17 mouse cellular contexts compared by ENCODE assay signal in the genomic region with DNA sequence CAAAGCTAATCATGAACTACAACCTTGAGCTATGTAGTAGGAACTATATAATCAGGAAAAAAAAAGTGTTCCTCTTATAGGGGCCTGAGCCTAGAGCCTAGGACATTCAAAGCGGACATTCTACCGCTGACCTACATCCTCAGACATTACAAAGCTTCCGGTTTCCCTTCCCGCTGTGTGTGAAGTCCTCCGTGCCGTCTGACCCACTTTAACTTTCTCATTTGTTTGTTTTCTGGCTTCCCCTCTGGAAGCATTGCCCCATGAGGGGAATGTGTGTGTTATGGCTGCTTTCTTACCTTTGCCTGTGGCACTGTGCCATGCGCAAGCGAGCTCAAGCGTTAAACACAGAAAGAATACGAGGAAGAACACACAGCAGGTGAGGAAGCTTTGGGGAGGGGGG. TPM values are rescaled to one million over a fixed set of nuclear protein-coding genes. Genes with fewer than 3 reads are reported as not detected.
DNase-seq lines count a peak whose midpoint lies in the region; ATAC-seq and TF ChIP-seq lines count a peak whose summit lies in the region.
"Had no signal": no experiment of that assay in that cellular context is flagged by ENCODE, and none has a peak within 500 bp of the region (broad histone marks: within the 10 kb centered on the region; RNA-seq: fewer than 3 reads in every experiment).

No protein-coding gene starts in this region.

- no peak overlapping the region for H3K4me2 ChIP-seq in lung, embryonic 16.5 days (ENCODE audit: low read depth, low read length)
- H3K4me2 ChIP-seq: forebrain, embryonic 13.5 days had no signal

- no peak for TF ChIP-seq CTCF in lung, adult 2 months (IDR thresholded peaks at IDR 0.05; ENCODE audit: insufficient read depth, low read length)
- TF ChIP-seq CTCF in thymus, adult 2 months (IDR thresholded peaks at IDR 0.05; ENCODE audit: borderline replicate concordance, control insufficient read depth, extremely low read depth, insufficient read depth, low read length, poor library complexity) = no peak
- no peak for TF ChIP-seq CTCF in small intestine, adult 2 months (IDR thresholded peaks at IDR 0.05; ENCODE audit: extremely low read depth, insufficient read length, insufficient replicate concordance, low read depth, low read length)

- no peak for DNase-seq in lung, adult 2 months
- DNase-seq in lung, postnatal 10 days = no peak
- no peak for DNase-seq in thymus, adult 2 months
- DNase-seq in thymus, postnatal 0 days (ENCODE audit: low spot score) = no peak
- DNase-seq in adipocyte (ENCODE audit: low spot score) = no peak
- no peak for DNase-seq in embryonic facial prominence, embryonic 10.5 days (ENCODE audit: low spot score)
- DNase-seq: adrenal gland, postnatal 10 days; cerebellum, adult 11-12 months; cerebellum, postnatal 36 days; gastrocnemius, postnatal 25 days; kidney, adult 11 months; kidney, postnatal 10 days had no signal

- peak overlapping the region; percentile 64; the same call in 1 of the 2 replicates for H3K27ac ChIP-seq in thymus, adult 2 months (ENCODE audit: control insufficient read depth, insufficient read depth, low read length)
- H3K27ac ChIP-seq in lung, embryonic 16.5 days (ENCODE audit: low read length) = no peak overlapping the region
- no peak overlapping the region for H3K27ac ChIP-seq in small intestine, adult 2 months (ENCODE audit: insufficient read depth, low read depth, low read length)
- no peak overlapping the region; the same call in 1 of the 2 replicates for H3K27ac ChIP-seq in embryonic facial prominence, embryonic 10.5 days (replicated peaks)
- H3K27ac ChIP-seq: forebrain, embryonic 13.5 days; left cerebral cortex, adult 2 months had no signal

- WGBS in lung, adult 2 months = 28% methylated on average over 10 of the region's 10 CpGs
- 52% methylated on average over 10 of the region's 10 CpGs for WGBS in thymus, adult 2 months
- 42% methylated on average over 10 of the region's 10 CpGs for WGBS in lung, embryonic 16.5 days
- 67% methylated on average over 10 of the region's 10 CpGs for whole genome bisulfite sequencing in small intestine, adult 2 months
- WGBS in embryonic facial prominence, embryonic 10.5 days = 78% methylated on average over 10 of the region's 10 CpGs

- no peaks in the 10 kb centered on the region for H3K36me3 ChIP-seq in thymus, adult 2 months (ENCODE audit: control insufficient read depth, insufficient read depth, low read length)
- no peaks in the 10 kb centered on the region for H3K36me3 ChIP-seq in lung, embryonic 16.5 days (ENCODE audit: control insufficient read depth, insufficient read depth, low read length)
- no peaks in the 10 kb centered on the region for H3K36me3 ChIP-seq in small intestine, adult 2 months (ENCODE audit: control insufficient read depth, insufficient read depth, low read length)
- H3K36me3 ChIP-seq in embryonic facial prominence, embryonic 10.5 days (replicated peaks) = no peaks in the 10 kb centered on the region
- H3K36me3 ChIP-seq: limb, embryonic 10.5 days had no signal

- peak overlapping the region; percentile 29 for H3K4me3 ChIP-seq in lung, adult 2 months (replicated peaks; ENCODE audit: extremely low read depth, low read depth, low read length)
- H3K4me3 ChIP-seq in thymus, adult 2 months (ENCODE audit: control insufficient read depth, insufficient read depth, low read length) = peak overlapping the region; percentile 14; the same call in 1 of the 2 replicates
- no peak overlapping the region for H3K4me3 ChIP-seq in lung, embryonic 16.5 days (ENCODE audit: low read length)
- H3K4me3 ChIP-seq in small intestine, adult 2 months (ENCODE audit: low read depth, low read length) = peak overlapping the region; percentile 33; the same call in 1 of the 2 replicates
- no peak overlapping the region for H3K4me3 ChIP-seq in embryonic facial prominence, embryonic 10.5 days
- H3K4me3 ChIP-seq: forebrain, embryonic 13.5 days; left cerebral cortex, adult 2 months; limb, embryonic 10.5 days had no signal

- no peak for TF ChIP-seq POLR2A in lung, adult 2 months (IDR thresholded peaks at IDR 0.05; ENCODE audit: borderline replicate concordance, extremely low read depth, low read depth, low read length)
- TF ChIP-seq POLR2A in thymus, adult 2 months (IDR thresholded peaks at IDR 0.05; ENCODE audit: control insufficient read depth, extremely low read depth, insufficient read depth, low read length, poor library complexity) = no peak
- TF ChIP-seq POLR2A in small intestine, adult 2 months (IDR thresholded peaks at IDR 0.05; ENCODE audit: low read depth, low read length) = no peak

- peaks cover 2% of the 10 kb centered on the region; the same call in 1 of the 2 replicates for H3K4me1 ChIP-seq in lung, adult 2 months (ENCODE audit: control insufficient read depth, insufficient read depth, low read length)
- H3K4me1 ChIP-seq in thymus, adult 2 months (replicated peaks; ENCODE audit: control insufficient read depth, insufficient read depth, low read length) = peaks cover 30% of the 10 kb centered on the region
- peaks cover 4% of the 10 kb centered on the region; the same call in 1 of the 2 replicates for H3K4me1 ChIP-seq in lung, embryonic 16.5 days (replicated peaks; ENCODE audit: control insufficient read depth, insufficient read depth, low read length)
- no peaks in the 10 kb centered on the region for H3K4me1 ChIP-seq in small intestine, adult 2 months (ENCODE audit: control insufficient read depth, insufficient read depth, insufficient read length, low read length)
- H3K4me1 ChIP-seq in embryonic facial prominence, embryonic 10.5 days = peaks cover 30% of the 10 kb centered on the region

- peak; percentile 60 for ATAC-seq in lung, embryonic 16.5 days (ENCODE audit: low read depth)
- ATAC-seq: forebrain, embryonic 13.5 days had no signal

- H3K27me3 ChIP-seq in thymus, adult 2 months (ENCODE audit: control insufficient read depth, insufficient read depth, low read length) = no peaks in the 10 kb centered on the region
- no peaks in the 10 kb centered on the region for H3K27me3 ChIP-seq in lung, embryonic 16.5 days (ENCODE audit: control insufficient read depth, insufficient read depth, low read depth, low read length)
- no peaks in the 10 kb centered on the region for H3K27me3 ChIP-seq in small intestine, adult 2 months (ENCODE audit: control insufficient read depth, insufficient read depth, low read length)
- peaks cover 18% of the 10 kb centered on the region; the same call in 1 of the 2 replicates for H3K27me3 ChIP-seq in embryonic facial prominence, embryonic 10.5 days (replicated peaks; ENCODE audit: low read depth, poor library complexity, severe bottlenecking)
- H3K27me3 ChIP-seq: forebrain, embryonic 13.5 days had no signal

- H3K9me3 ChIP-seq in lung, embryonic 16.5 days (ENCODE audit: control insufficient read depth, low read length) = no peaks in the 10 kb centered on the region
- H3K9me3 ChIP-seq in embryonic facial prominence, embryonic 10.5 days = no peaks in the 10 kb centered on the region
- H3K9me3 ChIP-seq: forebrain, embryonic 13.5 days; limb, embryonic 10.5 days had no signal

- H3K9ac ChIP-seq in lung, embryonic 16.5 days (ENCODE audit: low read length) = no peak overlapping the region
- H3K9ac ChIP-seq: forebrain, embryonic 13.5 days had no signal

RNA-seq across cellular contexts. Expression of gene Lrp8, which starts 18.5 kb away (rescaled TPM):
- polyA plus RNA-seq in lung, adult 2 months (2012; rRNA removed) = 2.2 and 2.8 TPM in 2 replicates
- polyA plus RNA-seq in thymus, adult 2 months (2012; rRNA removed) = 45.6 and 64.7 TPM in 2 replicates
- polyA plus RNA-seq in thymus, postnatal 0 days (2015; fragmentation: Nextera tagmentation; extraction: Ambion mirVana) = 5.0 and 5.2 TPM in 2 replicates
- polyA plus RNA-seq in lung, embryonic 16.5 days (2015; fragmentation: Nextera tagmentation; extraction: Ambion mirVana) = 0.26 and 0.40 TPM in 2 replicates
- polyA plus RNA-seq in small intestine, adult 2 months (2012; rRNA removed) = 2.5 and 3.9 TPM in 2 replicates
- 7.4 and 8.5 TPM in 2 replicates for polyA plus RNA-seq in embryonic facial prominence, embryonic 10.5 days (2016; fragmentation: Nextera tagmentation; extraction: Ambion mirVana)

Comparison
In these comparisons a context has a peak if more than half of its experiments do, and no peak if none do; other contexts are left out.
1. H3K4me3 ChIP-seq: peak in lung, adult 2 months (single experiment), thymus, adult 2 months (single experiment) and small intestine, adult 2 months (single experiment); none in lung, embryonic 16.5 days (single experiment) and embryonic facial prominence, embryonic 10.5 days (single experiment).